Mouse (Mus musculus): Measurements from ENCODE around the gene Igsf3. TPM values are rescaled to one million over a fixed set of nuclear protein-coding genes. Genes with fewer than 3 reads are reported as not detected.

Igsf3 gene
- total and polyA plus RNA-seq, 3 experiments, result 0.54 to 1.0 (median 0.59) TPM

DNA sequence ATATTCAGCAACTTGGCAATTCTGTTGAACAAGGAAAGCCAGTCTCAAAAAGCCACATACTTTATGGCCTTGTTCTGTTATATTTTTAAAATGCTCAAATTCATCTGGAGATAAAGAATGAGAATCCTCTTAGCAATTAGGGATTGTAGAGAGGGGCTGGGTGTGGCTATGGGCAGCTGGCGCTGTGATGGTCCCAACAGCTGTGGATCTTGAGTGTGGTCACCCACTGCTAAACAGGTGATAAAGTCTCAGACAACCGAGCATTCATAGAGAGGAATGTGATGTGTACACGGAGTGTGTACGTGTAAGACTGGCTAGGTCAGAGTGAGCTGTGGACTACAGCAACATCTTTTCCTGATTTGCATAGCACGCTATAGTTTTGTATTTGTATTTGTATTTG lies 133.7 kb downstream of the Igsf3 start:
- in situ Hi-C loops (cut with MboI; ENCODE audit: low pct_ligation_motif_present, low pct_unique_long_range_greater_than_20kb, low sequenced_read_pairs), result no loop called here
- no peaks in the 10 kb centered on the region for H3K9me3 ChIP-seq (replicated peaks; ENCODE audit: low read length)
- no peak overlapping the region for H3K27ac ChIP-seq (ENCODE audit: insufficient read depth, low read depth)
- TF ChIP-seq USF1 (IDR thresholded peaks at IDR 0.05; ENCODE audit: low read depth, low read length) (no peak), IRF4 (IDR thresholded peaks at IDR 0.05; ENCODE audit: low read depth, low read length) (no peak)
- H3K4me3 ChIP-seq (replicated peaks in 1 of 3; ENCODE audit: low read depth in 2 of 3, low read length in 2 of 3, poor library complexity in 1 of 3), result no peak overlapping the region
- H3K79me2 ChIP-seq (replicated peaks; ENCODE audit: control insufficient read depth, extremely low read depth, insufficient read depth, poor library complexity, severe bottlenecking), result no peaks in the 10 kb centered on the region
- no peak overlapping the region for H3K9ac ChIP-seq (ENCODE audit: insufficient read depth, low read depth)
- dilution Hi-C loops (cut with MboI; ENCODE audit: extremely low pct_ligation_motif_present, extremely low pct_unique_long_range_greater_than_20kb, low sequenced_read_pairs), result no loop called here
- DNase-seq (ENCODE audit: extremely low read depth), result no peak
- H3K36me3 ChIP-seq (replicated peaks in 1 of 2; ENCODE audit: control insufficient read depth in 1 of 2, insufficient read depth in 1 of 2, low read length in 1 of 2), result no peaks in the 10 kb centered on the region
- no peaks in the 10 kb centered on the region for H3K27me3 ChIP-seq (replicated peaks)
- H3K4me2 ChIP-seq (ENCODE audit: insufficient read depth, low read depth, poor library complexity, severe bottlenecking), result no peak overlapping the region
- H3K4me1 ChIP-seq (ENCODE audit: control insufficient read depth in 1 of 2, insufficient read depth in 2 of 2), result peaks cover 0 to 7% of the 10 kb centered on the region in 2 experiments; a peak in 2 of 4 replicates

Other genes with a start within 250 kb of the Igsf3 start
- 18.0 TPM in 2 replicates for gene Cd2, start 89.1 kb upstream of the Igsf3 start, total RNA-seq (2012; rRNA removed)
- gene Cd2, start 89.1 kb upstream of the Igsf3 start, total RNA-seq (2014; rRNA removed), result 9.5 and 12.6 TPM in 2 replicates
- 33.1 and 35.0 TPM in 2 replicates for gene Cd2, start 89.1 kb upstream of the Igsf3 start, polyA plus RNA-seq (2012; ENCODE audit: insufficient read length, low read depth)
- gene Atp1a1, start 227.6 kb downstream of the Igsf3 start, total RNA-seq (2012; rRNA removed), result 219 and 243 TPM in 2 replicates
- 206 and 215 TPM in 2 replicates for gene Atp1a1, start 227.6 kb downstream of the Igsf3 start, total RNA-seq (2014; rRNA removed)
- gene Atp1a1, start 227.6 kb downstream of the Igsf3 start, polyA plus RNA-seq (2012; ENCODE audit: insufficient read length, low read depth), result 263 and 337 TPM in 2 replicates